Mouse (Mus musculus): Measurements from ENCODE around the gene Supt5. TPM values are rescaled to one million over a fixed set of nuclear protein-coding genes. Genes with fewer than 3 reads are reported as not detected.
"Not testable (repeated sequence)": the region's sequence is repeated elsewhere in the genome, so short reads cannot be mapped to it uniquely, and the experiment has no call there.

Supt5 gene
- 100 to 1,000 TPM; 108 to 124 TPM for total RNA-seq (2021)

- peak; percentile 83 to 90 for DNase-seq (ENCODE audit: extremely low spot score in 1 of 2, low spot score in 1 of 2)
These were observed at the start of gene Supt5 for GRCm38 (mm10) chr7:28338108-28338998. Gene Supt5, minus strand, starts transcription at chr7:28338746.

GRCm38 (mm10) chr7:28387384-28387783, 48.8 kb upstream of the Supt5 start:
- not testable (repeated sequence) for DNase-seq (ENCODE audit: extremely low spot score in 1 of 2, low spot score in 1 of 2)

DNA sequence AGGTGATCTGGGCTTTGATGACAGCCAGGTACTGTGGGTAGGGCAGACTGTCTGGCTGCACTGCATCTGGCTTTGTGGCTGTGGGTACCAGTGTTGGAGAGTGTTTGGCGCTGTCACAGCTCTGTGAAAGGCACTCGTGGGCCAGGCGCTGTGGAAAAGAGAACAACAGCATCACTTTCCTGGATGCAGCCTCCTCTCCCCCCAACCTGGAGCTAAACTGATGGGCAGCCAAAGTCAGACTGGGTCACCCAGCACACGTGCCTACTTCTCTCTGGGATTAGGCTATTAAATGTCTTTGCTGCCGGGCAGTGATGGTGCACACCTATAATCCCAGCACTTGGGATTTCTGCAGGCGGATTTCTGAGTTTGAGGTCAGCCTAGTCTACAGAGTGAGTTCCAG, 48.3 kb upstream of the Supt5 start:
- not testable (repeated sequence) for DNase-seq (ENCODE audit: extremely low spot score in 1 of 2, low spot score in 1 of 2)

DNA sequence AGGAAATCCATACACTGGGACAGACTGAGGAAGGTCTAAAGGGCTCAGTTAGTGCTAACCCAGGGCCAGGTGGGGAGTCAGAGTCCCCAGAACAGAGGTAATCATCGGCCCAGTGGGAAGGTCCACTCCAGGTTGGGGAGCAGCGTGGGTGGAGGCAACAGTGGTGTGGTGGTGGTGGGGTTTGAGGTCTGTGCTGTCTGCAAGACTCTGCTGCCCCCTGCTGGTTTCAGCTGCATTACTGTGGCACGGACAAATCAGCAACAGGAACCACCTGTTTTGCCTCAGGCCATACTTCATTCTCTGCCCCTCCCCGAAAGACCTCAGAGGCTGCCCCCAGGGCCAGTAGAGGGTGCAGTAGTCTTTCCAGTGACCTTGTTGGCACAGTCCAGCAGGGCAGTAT, 47.9 kb upstream of the Supt5 start:
- DNase-seq (ENCODE audit: extremely low spot score in 1 of 2, low spot score in 1 of 2): peak; percentile 65 to 91

DNA sequence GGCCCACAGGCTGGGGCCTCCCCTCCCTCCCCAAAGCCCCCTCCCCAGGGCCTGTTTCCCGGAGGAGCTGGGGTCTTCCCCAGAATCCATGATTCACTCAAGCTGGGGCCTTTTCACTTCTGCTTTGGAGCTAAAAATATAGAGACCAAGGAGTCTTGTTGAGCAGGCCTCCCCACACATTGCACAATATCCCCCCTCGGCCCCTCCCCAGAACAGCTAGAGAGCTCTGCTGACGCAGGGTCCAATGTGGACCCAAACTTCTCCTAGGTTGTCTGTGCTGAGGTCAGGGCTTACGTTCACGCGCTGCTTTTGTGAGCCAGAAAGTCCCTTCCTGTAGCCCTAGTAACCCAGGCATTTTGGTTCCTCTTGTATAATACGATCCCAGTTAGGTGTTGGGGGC, 47.5 kb upstream of the Supt5 start:
- no peak for DNase-seq (ENCODE audit: extremely low spot score in 1 of 2, low spot score in 1 of 2)

DNA sequence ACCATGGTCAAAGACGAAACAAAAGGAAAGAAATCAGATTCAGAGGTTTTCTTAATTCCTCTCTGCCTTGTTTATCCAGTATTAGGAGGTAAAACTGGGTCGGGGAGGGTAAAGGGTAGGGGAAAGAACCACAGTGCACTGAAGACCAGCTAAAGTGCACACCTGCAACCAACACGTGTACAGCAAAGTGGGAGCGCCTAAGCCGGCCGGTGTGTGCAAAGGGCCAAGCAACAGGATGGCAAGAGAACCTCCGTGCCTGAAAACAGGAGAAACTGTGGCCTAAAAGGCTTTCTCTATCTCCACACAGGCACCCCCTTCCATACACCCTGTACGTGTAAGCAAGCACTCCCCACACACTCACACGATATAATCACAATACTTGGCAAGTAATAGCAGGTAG, 46.6 kb upstream of the Supt5 start:
- no peak for DNase-seq (ENCODE audit: extremely low spot score in 1 of 2, low spot score in 1 of 2)

- no peak for DNase-seq (ENCODE audit: extremely low spot score in 1 of 2, low spot score in 1 of 2)
These were observed 45.6 kb upstream of the Supt5 start for GRCm38 (mm10) chr7:28384162-28384561.

DNA sequence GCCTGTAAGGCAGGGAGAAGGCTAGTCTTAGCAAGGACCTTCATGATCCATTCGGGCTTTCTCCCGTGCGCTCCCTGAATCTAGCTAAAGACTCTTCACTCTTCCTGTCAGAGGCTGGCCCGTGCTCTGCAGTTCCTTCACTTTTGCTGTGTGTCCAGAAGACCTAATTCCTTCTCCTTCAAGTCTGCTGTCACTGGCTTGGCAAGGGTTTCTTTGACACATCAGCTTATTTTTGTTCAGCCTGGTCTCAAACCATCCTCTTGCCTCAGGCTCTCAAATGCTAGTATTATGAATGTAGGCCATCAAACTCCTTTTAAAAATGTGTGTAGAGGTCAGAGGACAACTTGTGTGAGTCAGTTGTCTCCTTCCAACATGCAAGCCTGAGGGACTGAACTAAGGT, 45.1 kb upstream of the Supt5 start:
- DNase-seq (ENCODE audit: extremely low spot score in 1 of 2, low spot score in 1 of 2): no peak

DNA sequence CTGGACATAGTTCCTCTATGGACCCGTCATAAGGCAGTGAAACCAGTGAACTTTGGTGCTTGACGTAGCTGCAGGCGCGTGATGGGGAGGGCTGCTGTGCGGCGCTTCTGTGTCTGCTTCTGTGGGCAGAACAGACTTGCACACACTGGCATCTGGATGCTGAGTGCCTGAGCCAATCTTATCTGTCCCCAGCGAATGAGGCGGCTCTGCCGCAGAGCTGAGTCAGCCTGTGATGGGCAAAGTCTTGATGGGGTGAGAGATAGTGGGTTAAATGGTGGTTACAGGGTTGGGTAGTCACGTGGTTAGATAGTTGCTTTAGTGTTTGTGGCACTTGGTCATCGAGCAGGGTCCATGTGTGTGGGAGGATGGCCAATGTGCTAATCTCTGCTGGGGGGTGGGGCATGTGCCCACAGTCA, 44.4 kb upstream of the Supt5 start:
- peak in 1 of 2 experiments; percentile 31 for DNase-seq (ENCODE audit: extremely low spot score in 1 of 2, low spot score in 1 of 2)

DNA sequence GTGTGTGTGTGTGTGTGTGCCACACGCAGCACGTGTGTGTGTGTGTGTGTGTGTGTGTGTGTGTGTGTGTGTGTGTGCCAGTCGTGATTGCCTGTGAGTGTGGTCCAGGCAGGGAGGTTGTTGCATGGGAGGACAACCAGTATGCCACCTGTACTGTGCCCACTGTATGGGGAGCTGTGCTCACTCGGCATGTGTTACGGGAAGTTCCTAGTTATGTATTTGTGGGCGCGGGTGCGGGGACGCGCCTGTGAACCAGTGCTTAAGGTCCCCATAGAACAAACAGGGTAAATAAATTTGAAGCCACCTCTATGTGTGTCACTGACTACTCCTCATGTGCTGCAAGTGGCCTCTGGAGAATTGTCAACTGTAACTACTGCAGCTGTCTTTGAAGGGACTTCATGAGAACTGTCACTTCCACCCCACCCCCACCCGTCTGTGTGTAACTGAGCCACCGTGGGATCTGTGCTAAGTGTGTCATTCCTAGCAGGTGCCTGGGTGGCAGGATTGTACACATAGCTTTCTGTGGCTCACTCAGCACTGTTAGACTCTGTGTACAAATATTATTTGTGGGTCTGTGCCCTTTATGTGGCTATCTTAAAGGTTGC, 43.9 kb upstream of the Supt5 start:
- DNase-seq (ENCODE audit: extremely low spot score in 1 of 2, low spot score in 1 of 2): no peak

GRCm38 (mm10) chr7:28381938-28382337, 43.4 kb upstream of the Supt5 start:
- no peak for DNase-seq (ENCODE audit: extremely low spot score in 1 of 2, low spot score in 1 of 2)

DNA sequence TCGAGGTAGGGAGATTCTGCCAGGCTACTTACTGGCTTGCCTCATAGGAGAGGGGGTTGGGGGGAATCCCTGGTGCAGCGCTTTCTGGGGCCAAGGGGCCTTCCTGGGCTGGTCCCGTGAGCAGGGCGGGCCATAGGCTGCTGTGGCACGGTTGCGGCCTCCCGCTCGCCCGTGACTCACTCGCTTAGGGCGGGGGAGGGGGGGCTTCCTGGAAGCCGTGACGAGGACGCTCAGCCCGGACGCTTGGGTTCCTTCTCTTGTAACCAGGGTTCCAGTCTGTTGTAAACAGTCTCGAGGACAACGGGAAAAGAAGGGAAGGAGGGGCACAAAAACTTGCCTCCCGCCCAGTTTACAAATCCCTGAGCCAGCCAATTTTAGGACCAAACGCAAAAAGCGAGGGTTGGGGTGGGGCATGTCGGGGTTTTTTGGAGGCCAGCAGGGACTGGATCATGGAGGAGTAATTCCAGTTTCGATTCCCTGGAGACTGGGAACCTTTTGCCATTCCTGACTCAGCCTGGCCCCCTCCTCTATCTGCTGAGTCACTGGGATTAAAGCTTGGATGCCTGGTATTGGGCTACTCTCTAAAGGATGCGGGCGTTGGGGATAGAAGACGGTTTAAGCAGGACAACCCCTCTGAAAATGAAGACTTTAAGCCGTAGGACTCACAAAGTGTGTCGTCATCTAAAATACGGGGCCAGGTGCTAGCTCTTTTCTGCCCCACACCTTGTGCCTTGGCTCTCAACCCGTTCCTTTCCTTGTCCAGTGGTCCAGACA, 42.7 kb upstream of the Supt5 start:
- DNase-seq (ENCODE audit: extremely low spot score in 1 of 2, low spot score in 1 of 2): no peak

DNA sequence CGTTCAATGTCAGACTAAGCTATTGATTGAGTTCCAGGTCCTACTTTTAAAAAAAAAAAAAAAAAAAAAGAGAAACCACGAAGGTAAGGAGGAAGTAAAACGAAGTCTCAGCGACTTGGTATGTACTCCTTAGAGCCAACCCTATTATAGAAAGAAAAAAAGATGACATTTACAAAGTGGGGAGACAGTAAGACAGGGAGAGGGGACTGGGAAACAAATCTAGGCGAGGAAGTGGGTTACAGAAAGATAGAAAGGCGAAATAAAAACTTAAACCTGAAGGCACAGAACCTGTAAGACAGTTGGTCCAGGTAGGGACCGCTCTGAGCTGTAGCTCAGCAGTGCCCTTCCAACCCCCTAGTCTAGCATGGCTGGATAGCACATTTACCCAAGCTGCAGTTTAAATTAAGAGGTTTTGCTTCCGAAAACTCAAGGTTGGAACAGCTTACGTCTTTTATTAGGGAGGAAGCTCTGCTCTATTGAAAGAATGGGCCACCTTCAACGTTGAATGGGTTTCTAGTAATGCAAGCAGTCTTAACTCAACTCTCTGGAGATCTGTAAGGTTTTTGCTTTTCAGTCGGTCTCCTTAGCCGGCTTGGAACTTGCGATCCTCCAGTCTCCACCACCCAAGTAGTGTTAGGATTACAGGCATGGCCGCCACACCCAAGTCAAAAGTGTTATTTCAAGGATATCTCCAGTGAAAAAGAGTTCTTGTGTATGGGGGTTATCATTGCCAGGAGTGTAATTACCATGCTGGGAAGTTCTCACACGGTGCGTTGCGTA, 41.9 kb upstream of the Supt5 start, which contains the start of gene Zfp36:
TSS of gene Zfp36 (minus strand) at position 17 of the 780 bp plus-strand sequence.
- no peak for DNase-seq (ENCODE audit: extremely low spot score in 1 of 2, low spot score in 1 of 2)

DNA sequence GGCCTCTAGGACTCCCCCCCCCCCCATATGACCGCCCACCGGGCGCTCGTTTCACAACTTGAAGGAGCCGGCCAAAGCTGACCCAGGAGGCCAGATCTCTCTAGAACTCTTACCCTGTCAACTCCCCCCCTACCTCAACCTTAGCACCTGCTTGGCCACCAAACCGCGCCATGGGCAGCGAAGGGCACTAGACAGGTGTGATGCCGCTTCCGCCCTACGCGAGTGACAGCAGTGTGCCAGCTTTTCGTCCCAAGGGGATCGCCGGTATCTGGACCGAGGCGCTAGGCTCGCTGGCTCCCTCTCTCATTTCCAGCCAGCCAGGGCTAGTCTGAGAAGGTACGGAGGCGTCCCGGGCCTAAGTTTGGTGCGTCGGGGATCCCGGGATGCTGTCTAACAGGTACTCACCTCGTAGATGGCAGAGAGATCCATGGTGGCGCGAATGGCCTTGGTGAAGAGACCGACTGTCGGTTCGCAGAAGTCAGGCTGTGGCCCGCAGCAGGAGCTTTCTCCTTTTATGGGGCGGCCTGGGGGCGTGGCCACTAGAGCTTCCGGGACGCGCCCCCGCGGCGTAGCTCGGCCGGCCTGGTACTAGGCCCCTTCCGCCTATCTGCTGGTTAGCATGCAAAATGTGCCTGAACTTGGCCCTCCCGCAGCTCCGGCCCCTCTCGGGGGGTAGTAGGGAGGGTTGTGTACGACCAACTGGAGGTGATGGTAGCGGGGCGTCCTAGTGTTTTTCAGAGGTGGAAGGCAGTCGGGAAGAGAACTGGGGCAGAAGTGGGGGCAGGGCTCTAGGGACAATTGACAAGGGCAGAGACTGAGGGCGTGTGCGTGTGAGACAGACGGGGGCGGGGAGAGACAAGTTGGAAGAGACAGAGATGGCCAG, 40.5 kb upstream of the Supt5 start:
- peak; percentile 62 to 80 for DNase-seq (ENCODE audit: extremely low spot score in 1 of 2, low spot score in 1 of 2)

DNA sequence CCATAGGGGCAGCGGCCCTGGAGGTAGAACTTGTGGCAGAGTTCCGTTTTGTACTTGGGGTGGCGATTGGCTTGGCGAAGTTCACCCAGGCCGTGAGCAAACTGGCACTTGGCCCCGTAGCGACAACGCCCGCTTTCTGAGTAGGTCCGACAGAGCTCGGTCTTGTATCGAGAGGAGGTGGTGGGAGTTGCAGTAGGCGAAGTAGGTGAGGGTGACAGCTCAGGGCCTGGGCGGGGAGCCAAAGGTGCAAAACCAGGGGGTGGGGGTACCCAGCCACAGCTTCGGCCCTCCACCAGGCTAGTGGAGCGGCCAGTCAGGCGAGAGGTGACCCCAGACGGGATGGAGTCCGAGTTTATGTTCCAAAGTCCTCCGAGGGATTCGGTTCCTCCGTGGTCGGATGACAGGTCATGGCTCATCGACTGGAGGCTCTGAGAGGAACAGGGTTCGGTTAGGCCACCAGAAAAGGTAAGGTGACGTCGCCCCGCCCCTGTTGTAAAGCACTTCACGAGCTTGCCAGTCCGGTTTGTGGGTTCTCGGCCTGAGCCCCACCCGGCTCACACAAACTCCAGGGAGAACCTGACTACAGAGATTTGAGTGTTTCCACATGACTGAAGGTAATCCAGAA, 39.6 kb upstream of the Supt5 start:
- no peak for DNase-seq (ENCODE audit: extremely low spot score in 1 of 2, low spot score in 1 of 2)

GRCm38 (mm10) chr7:28377190-28378065, 38.9 kb upstream of the Supt5 start:
- no peak for DNase-seq (ENCODE audit: extremely low spot score in 1 of 2, low spot score in 1 of 2)

GRCm38 (mm10) chr7:28376011-28376771, 37.6 kb upstream of the Supt5 start:
- DNase-seq (ENCODE audit: extremely low spot score in 1 of 2, low spot score in 1 of 2): no peak
